18 mouse cellular contexts compared by ENCODE assay signal in genomic region chr1:45626733-45627132, GRCm38 (mm10).
A peak's percentile ranks its signal among the peaks of the same experiment; 100 is the strongest.
DNase-seq lines count a peak whose midpoint lies in the region; ATAC-seq and TF ChIP-seq lines count a peak whose summit lies in the region.
"Had no signal": no experiment of that assay in that cellular context is flagged by ENCODE, and none has a peak within 500 bp of the region (broad histone marks: within the 10 kb centered on the region; RNA-seq: fewer than 3 reads in every experiment).

No protein-coding gene starts in this region.

- H3K4me1 ChIP-seq in lung, embryonic 16.5 days (replicated peaks; ENCODE audit: control insufficient read depth, insufficient read depth, low read length), result no peaks in the 10 kb centered on the region
- H3K4me1 ChIP-seq in limb, embryonic 15.5 days, result no peaks in the 10 kb centered on the region
- H3K4me1 ChIP-seq: limb, embryonic 13.5 days; neural tube, embryonic 12.5 days had no signal

- H3K9me3 ChIP-seq in lung, embryonic 16.5 days (ENCODE audit: control insufficient read depth, low read length), result no peaks in the 10 kb centered on the region
- H3K9me3 ChIP-seq in limb, embryonic 15.5 days, result no peaks in the 10 kb centered on the region
- H3K9me3 ChIP-seq: limb, embryonic 13.5 days; neural tube, embryonic 12.5 days had no signal

- peak overlapping the region; percentile 83 for H3K27ac ChIP-seq in gastrocnemius, adult 2 months
- no peak overlapping the region for H3K27ac ChIP-seq in lung, embryonic 16.5 days (ENCODE audit: low read length)
- H3K27ac ChIP-seq in limb, embryonic 15.5 days, result peak overlapping the region; percentile 72
- H3K27ac ChIP-seq: limb, embryonic 13.5 days; neural tube, embryonic 12.5 days had no signal

- no peaks in the 10 kb centered on the region for H3K27me3 ChIP-seq in lung, embryonic 16.5 days (ENCODE audit: control insufficient read depth, insufficient read depth, low read depth, low read length)
- no peaks in the 10 kb centered on the region for H3K27me3 ChIP-seq in limb, embryonic 15.5 days
- H3K27me3 ChIP-seq: limb, embryonic 13.5 days; neural tube, embryonic 12.5 days had no signal

- no peak overlapping the region for H3K4me2 ChIP-seq in lung, embryonic 16.5 days (ENCODE audit: low read depth, low read length)
- H3K4me2 ChIP-seq in limb, embryonic 15.5 days, result no peak overlapping the region
- H3K4me2 ChIP-seq: limb, embryonic 13.5 days; neural tube, embryonic 12.5 days had no signal

- TF ChIP-seq CTCF in gastrocnemius, adult 2 months (IDR thresholded peaks at IDR 0.05), result no peak

- intact Hi-C loops in gastrocnemius, adult 2 months (cut with DNase I), result loop anchor here (1.0 to 5.0 kb wide), 4 partner anchors 124 to 879 kb away; partner anchors contain the start of gene Col5a2
- intact Hi-C loops in gastrocnemius, postnatal 14 days (cut with DNase I; ENCODE audit: low total_unique reads), result loop anchor here (5.0 to 10.0 kb wide), 2 partner anchors 194 to 882 kb away; no protein-coding TSS in a partner anchor
- intact Hi-C loops in left cerebral cortex, postnatal 36 days (cut with DNase I), result loop anchor here (5.0 kb wide), 2 partner anchors 194 to 879 kb away; no protein-coding TSS in a partner anchor

- H3K9ac ChIP-seq in lung, embryonic 16.5 days (ENCODE audit: low read length), result no peak overlapping the region
- H3K9ac ChIP-seq in limb, embryonic 15.5 days, result no peak overlapping the region
- H3K9ac ChIP-seq: limb, embryonic 13.5 days; liver, postnatal 0 days; neural tube, embryonic 12.5 days had no signal

- DNase-seq in gastrocnemius, adult 2 months, result no peak
- no peak for DNase-seq in gastrocnemius, postnatal 14 days
- no peak for DNase-seq in lung, postnatal 14 days
- peak; percentile 4 for DNase-seq in brain, adult 2 months (ENCODE audit: low read depth, low spot score)
- no peak for DNase-seq in T-cell, adult 2 months (ENCODE audit: low spot score)
- DNase-seq in left cerebral cortex, postnatal 36 days (ENCODE audit: low spot score in 2 of 2), result no peak
- DNase-seq: adrenal gland, postnatal 25 days; cerebellum, adult 9-11 months; kidney, adult 9 months; kidney, postnatal 4 days; liver, postnatal 0 days; retina, postnatal 1 day; thymus, adult 2 months had no signal

- ATAC-seq in lung, embryonic 16.5 days (ENCODE audit: low read depth), result peak; percentile 36; the same call in 1 of the 2 replicates
- ATAC-seq in limb, embryonic 15.5 days (ENCODE audit: insufficient number of reproducible peaks, low FRiP score, low TSS enrichment, low read depth), result peak; percentile 55; the same call in 1 of the 2 replicates
- ATAC-seq: inflammation-experienced regulatory T-cells, adult 6 months; liver, postnatal 0 days had no signal

- 39% methylated on average over 2 of the region's 2 CpGs for WGBS in lung, embryonic 16.5 days
- 33% methylated on average over 2 of the region's 2 CpGs for WGBS in limb, embryonic 15.5 days

- no peaks in the 10 kb centered on the region for H3K36me3 ChIP-seq in lung, embryonic 16.5 days (ENCODE audit: control insufficient read depth, insufficient read depth, low read length)
- no peaks in the 10 kb centered on the region for H3K36me3 ChIP-seq in limb, embryonic 15.5 days
- H3K36me3 ChIP-seq: limb, embryonic 13.5 days; neural tube, embryonic 12.5 days had no signal

- H3K4me3 ChIP-seq in gastrocnemius, adult 2 months, result no peak overlapping the region
- H3K4me3 ChIP-seq in lung, embryonic 16.5 days (ENCODE audit: low read length), result no peak overlapping the region
- H3K4me3 ChIP-seq in limb, embryonic 15.5 days, result no peak overlapping the region
- H3K4me3 ChIP-seq: limb, embryonic 13.5 days; neural tube, embryonic 12.5 days had no signal
